Mouse (Mus musculus): ENCODE measurements at regions not wholly inside any gene's neighbourhood (a gene's known extent, or its start where the extent isn't known, plus 50 kb on each side); places are given as distances from the start of the nearest gene placed in this dataset.
A peak's percentile ranks its signal among the peaks of the same experiment; 100 is the strongest.

DNA sequence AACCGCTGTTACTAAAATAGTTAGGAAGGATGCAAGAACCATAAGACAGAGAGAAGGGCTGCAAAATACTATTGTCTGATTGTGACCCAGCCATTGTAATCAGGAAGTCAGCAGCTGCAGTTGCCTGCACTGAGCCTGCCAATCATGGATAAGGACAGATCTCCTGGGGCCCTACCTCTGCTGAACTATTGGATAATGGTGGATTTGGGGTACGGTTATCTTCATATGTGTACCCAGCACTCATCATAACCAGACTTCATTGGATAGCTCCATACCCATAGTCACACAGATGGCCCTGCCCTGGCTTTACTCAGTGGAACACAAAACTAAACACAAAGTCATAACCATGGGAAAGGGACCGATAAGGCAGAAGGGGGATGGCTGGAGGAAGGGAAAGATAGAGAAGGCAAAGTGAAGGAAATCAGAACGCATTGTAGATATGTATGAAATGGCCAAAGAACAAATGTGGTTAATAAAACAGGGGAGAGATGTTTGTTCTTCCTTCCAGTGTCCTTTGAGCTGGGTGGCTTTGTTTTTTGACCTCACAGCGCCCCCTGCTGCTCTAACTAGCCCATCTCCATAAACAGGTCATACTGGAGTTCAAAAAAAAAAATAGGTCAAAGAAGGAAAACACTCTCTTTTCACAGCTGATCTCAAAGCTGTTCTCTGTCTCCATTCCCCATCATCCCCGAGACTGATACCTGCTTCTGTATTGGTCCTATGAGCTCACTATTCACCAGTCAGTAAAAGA, 101.2 kb downstream of the Dad1 start:
- 51% methylated on average over 6 of the region's 6 CpGs for WGBS
- Histone ChIP-seq H3K27me3 (ENCODE audit: control insufficient read depth, insufficient read depth, low read length) (no peaks in the 10 kb centered on the region), H3K4me3 (replicated peaks; ENCODE audit: low read length) (no peak overlapping the region), H3K36me3 (replicated peaks; ENCODE audit: control insufficient read depth, insufficient read depth) (no peaks in the 10 kb centered on the region), H3K27ac (no peak overlapping the region), H3K4me1 (replicated peaks; ENCODE audit: control insufficient read depth, insufficient read depth, low read length) (no peaks in the 10 kb centered on the region), H3K9me3 (ENCODE audit: control insufficient read depth, low read length) (no peaks in the 10 kb centered on the region), H3K4me2 (replicated peaks) (no peak overlapping the region), H3K9ac (no peak overlapping the region)
- DNase-seq (ENCODE audit: low spot score) (peak; percentile 73), ATAC-seq (ENCODE audit: low FRiP score) (0 out of 2 replicates have a peak, but pooled peaks have one; percentile 27)

DNA sequence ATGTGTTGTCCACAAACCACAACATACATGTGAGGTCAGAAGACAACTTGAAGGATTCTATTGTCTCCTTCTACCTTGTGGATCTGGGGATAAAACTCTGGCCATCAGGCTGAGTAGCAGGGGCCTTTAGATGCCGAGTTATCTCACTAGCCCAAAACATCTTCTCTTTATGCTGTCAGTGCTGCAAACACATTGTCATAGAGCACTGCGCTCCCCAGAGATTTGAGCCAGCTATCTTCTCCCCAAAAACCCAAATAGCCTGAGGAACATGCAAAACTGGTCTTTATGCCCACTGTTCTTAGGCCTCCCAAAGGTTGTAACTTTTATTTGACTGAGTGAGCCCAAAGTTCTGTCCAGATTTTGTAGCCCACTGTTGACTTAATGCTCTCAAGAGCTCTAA, 102.0 kb downstream of the Dad1 start:
- Histone ChIP-seq H3K4me3 (replicated peaks; ENCODE audit: low read length) (no peak overlapping the region), H3K27ac (no peak overlapping the region), H3K4me1 (replicated peaks; ENCODE audit: control insufficient read depth, insufficient read depth, low read length) (no peaks in the 10 kb centered on the region), H3K9me3 (ENCODE audit: control insufficient read depth, low read length) (no peaks in the 10 kb centered on the region), H3K27me3 (ENCODE audit: control insufficient read depth, insufficient read depth, low read length) (no peaks in the 10 kb centered on the region), H3K9ac (no peak overlapping the region), H3K4me2 (replicated peaks) (no peak overlapping the region), H3K36me3 (replicated peaks; ENCODE audit: control insufficient read depth, insufficient read depth) (no peaks in the 10 kb centered on the region)
- DNase-seq (ENCODE audit: low spot score) = no peak
- 89% methylated on average over 2 of the region's 2 CpGs for WGBS
- ATAC-seq (ENCODE audit: low FRiP score) = no peak

DNA sequence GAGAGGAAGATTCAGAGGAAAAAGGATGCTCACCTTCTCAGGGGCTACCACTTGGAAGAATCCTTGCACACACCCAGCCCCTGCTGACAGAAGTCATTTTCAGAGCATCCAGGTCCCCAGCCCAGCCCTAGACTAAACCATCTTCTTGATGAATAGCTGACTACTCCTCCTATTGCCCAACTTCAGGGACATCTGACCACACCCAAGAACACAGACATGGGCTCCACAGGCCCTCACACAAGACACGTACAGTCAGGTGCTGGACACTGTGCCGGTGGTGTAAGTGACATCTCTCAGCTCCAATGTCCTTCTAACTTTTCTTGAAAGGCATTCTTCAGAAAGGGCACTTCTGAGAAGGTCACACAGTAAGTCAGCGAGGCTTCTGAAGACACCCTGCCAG, 102.6 kb downstream of the Dad1 start:
- no peak for DNase-seq (ENCODE audit: low spot score)
- 90% methylated on average over 3 of the region's 3 CpGs for WGBS
- Histone ChIP-seq H3K4me3 (replicated peaks; ENCODE audit: low read length) (no peak overlapping the region), H3K27ac (no peak overlapping the region), H3K27me3 (ENCODE audit: control insufficient read depth, insufficient read depth, low read length) (no peaks in the 10 kb centered on the region), H3K4me2 (replicated peaks) (no peak overlapping the region), H3K9me3 (ENCODE audit: control insufficient read depth, low read length) (no peaks in the 10 kb centered on the region), H3K4me1 (replicated peaks; ENCODE audit: control insufficient read depth, insufficient read depth, low read length) (peaks cover 2% of the 10 kb centered on the region; the same call in 1 of the 2 replicates), H3K9ac (no peak overlapping the region), H3K36me3 (replicated peaks; ENCODE audit: control insufficient read depth, insufficient read depth) (no peaks in the 10 kb centered on the region)
- ATAC-seq (ENCODE audit: low FRiP score) = no peak

DNA sequence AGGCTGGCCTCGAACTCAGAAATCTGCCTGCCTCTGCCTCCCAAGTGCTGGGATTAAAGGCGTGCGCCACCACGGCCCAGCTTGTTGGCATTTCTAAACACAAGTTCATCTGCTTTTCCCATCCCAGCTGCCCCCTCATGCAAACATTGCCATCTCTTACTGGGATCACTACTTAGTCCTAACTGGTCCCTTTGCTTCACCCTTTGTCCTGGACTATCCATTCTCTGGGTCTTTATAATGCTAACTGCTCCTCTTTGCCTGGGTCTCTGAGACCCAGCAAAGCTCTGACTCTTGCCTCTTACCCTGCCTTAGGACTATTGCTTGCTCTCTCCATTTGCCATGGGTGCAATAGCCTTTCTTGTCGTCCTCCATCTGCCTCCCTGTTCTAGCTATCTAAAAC, 103.7 kb downstream of the Dad1 start:
- no peak for DNase-seq (ENCODE audit: low spot score)
- H3K9me3 ChIP-seq (ENCODE audit: control insufficient read depth, low read length) = no peaks in the 10 kb centered on the region
- peaks cover 9% of the 10 kb centered on the region; the same call in 1 of the 2 replicates for H3K4me1 ChIP-seq (replicated peaks; ENCODE audit: control insufficient read depth, insufficient read depth, low read length)
- no peak for ATAC-seq (ENCODE audit: low FRiP score)
- H3K9ac ChIP-seq = no peak overlapping the region
- 88% methylated on average over 5 of the region's 5 CpGs for whole genome bisulfite sequencing
- no peaks in the 10 kb centered on the region for H3K27me3 ChIP-seq (ENCODE audit: control insufficient read depth, insufficient read depth, low read length)
- H3K27ac ChIP-seq = no peak overlapping the region
- H3K36me3 ChIP-seq (replicated peaks; ENCODE audit: control insufficient read depth, insufficient read depth) = no peaks in the 10 kb centered on the region
- no peak overlapping the region for H3K4me2 ChIP-seq (replicated peaks)
- no peak overlapping the region for H3K4me3 ChIP-seq (replicated peaks; ENCODE audit: low read length)

DNA sequence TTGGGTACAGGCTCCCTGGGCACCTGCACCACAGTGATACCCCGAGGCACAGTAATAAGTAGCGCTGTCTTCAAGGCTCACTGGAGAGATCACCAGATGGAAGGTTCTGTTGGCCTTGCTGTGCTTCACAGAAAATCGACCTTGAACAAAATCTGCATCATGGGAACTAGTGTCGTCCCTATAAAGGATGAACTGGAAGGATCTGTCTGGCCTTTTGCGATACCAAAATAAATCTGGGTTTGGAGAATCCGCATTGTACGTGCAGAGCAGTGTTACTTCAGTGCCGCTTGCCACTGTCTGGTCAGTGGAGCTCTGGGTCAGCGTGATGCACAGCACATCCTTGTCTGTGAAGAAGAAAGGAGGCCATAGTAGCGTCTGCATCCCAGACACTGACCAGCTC, 105.3 kb downstream of the Dad1 start:
- H3K9ac ChIP-seq = no peak overlapping the region
- H3K27me3 ChIP-seq (ENCODE audit: control insufficient read depth, insufficient read depth, low read length) = no peaks in the 10 kb centered on the region
- no peaks in the 10 kb centered on the region for H3K9me3 ChIP-seq (ENCODE audit: control insufficient read depth, low read length)
- ATAC-seq (ENCODE audit: low FRiP score) (no peak), DNase-seq (ENCODE audit: low spot score) (no peak)
- no peaks in the 10 kb centered on the region for H3K36me3 ChIP-seq (replicated peaks; ENCODE audit: control insufficient read depth, insufficient read depth)
- H3K4me1 ChIP-seq (replicated peaks; ENCODE audit: control insufficient read depth, insufficient read depth, low read length) = peaks cover 9% of the 10 kb centered on the region; the same call in 1 of the 2 replicates
- H3K4me2 ChIP-seq (replicated peaks) = no peak overlapping the region
- 90% methylated on average over 10 of the region's 10 CpGs for WGBS
- H3K4me3 ChIP-seq (replicated peaks; ENCODE audit: low read length) = no peak overlapping the region
- H3K27ac ChIP-seq = no peak overlapping the region

DNA sequence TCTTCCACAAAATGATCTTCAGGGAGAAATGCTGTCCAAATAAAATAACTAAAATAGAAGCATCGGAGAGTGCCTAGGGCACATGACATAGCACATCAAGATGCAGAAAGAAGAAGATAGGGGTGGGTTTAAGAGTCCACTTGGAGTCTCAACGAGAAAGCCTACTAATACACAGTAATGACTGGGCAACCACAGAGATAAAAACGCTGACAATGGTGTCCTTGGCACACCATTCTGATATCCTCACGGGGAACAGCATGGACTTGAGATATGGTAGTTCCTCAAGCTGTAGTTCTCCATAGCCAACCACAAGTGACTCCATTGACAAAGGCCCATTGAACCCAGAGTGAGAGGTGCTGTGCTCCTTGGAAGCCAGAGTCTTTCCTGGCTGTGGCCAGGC, 105.8 kb downstream of the Dad1 start:
- WGBS = 95% methylated on average over 4 of the region's 4 CpGs
- no peak for ATAC-seq (ENCODE audit: low FRiP score)

DNA sequence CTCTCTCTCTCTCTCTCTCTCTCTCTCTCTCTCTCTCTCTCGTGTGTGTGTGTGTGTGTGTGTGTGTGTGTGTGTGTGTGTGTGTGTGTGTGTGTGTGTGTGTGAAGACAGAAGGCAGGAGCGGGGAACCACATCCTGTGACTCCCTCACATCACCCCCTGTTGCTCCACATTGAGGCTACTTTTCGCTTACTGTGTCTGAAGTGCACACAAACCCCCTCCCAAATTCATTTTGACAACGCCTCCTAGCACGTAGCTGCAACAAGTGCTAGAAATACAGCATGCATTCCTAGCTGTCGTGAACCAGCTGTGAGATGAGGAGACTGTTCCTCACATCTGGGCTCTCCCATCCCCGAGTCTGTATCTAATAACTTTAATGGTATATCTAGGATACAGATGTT, 106.4 kb downstream of the Dad1 start:
- Histone ChIP-seq H3K9ac (no peak overlapping the region), H3K36me3 (replicated peaks; ENCODE audit: control insufficient read depth, insufficient read depth) (no peaks in the 10 kb centered on the region), H3K27ac (no peak overlapping the region), H3K4me1 (replicated peaks; ENCODE audit: control insufficient read depth, insufficient read depth, low read length) (peaks cover 9% of the 10 kb centered on the region; the same call in 1 of the 2 replicates), H3K4me2 (replicated peaks) (no peak overlapping the region), H3K27me3 (ENCODE audit: control insufficient read depth, insufficient read depth, low read length) (no peaks in the 10 kb centered on the region), H3K9me3 (ENCODE audit: control insufficient read depth, low read length) (no peaks in the 10 kb centered on the region), H3K4me3 (replicated peaks; ENCODE audit: low read length) (no peak overlapping the region)
- ATAC-seq (ENCODE audit: low FRiP score) (no peak), DNase-seq (ENCODE audit: low spot score) (no peak)
- 85% methylated on average over 6 of the region's 7 CpGs for WGBS

More for the DNA sequence above, 105.8 kb downstream of the Dad1 start:
- no peak overlapping the region for H3K27ac ChIP-seq
- no peak for DNase-seq (ENCODE audit: low spot score)
- H3K9ac ChIP-seq = no peak overlapping the region
- peaks cover 9% of the 10 kb centered on the region; the same call in 1 of the 2 replicates for H3K4me1 ChIP-seq (replicated peaks; ENCODE audit: control insufficient read depth, insufficient read depth, low read length)
- H3K27me3 ChIP-seq (ENCODE audit: control insufficient read depth, insufficient read depth, low read length) = no peaks in the 10 kb centered on the region
- H3K4me3 ChIP-seq (replicated peaks; ENCODE audit: low read length) = no peak overlapping the region
- H3K4me2 ChIP-seq (replicated peaks) = no peak overlapping the region
- no peaks in the 10 kb centered on the region for H3K36me3 ChIP-seq (replicated peaks; ENCODE audit: control insufficient read depth, insufficient read depth)
- no peaks in the 10 kb centered on the region for H3K9me3 ChIP-seq (ENCODE audit: control insufficient read depth, low read length)

DNA sequence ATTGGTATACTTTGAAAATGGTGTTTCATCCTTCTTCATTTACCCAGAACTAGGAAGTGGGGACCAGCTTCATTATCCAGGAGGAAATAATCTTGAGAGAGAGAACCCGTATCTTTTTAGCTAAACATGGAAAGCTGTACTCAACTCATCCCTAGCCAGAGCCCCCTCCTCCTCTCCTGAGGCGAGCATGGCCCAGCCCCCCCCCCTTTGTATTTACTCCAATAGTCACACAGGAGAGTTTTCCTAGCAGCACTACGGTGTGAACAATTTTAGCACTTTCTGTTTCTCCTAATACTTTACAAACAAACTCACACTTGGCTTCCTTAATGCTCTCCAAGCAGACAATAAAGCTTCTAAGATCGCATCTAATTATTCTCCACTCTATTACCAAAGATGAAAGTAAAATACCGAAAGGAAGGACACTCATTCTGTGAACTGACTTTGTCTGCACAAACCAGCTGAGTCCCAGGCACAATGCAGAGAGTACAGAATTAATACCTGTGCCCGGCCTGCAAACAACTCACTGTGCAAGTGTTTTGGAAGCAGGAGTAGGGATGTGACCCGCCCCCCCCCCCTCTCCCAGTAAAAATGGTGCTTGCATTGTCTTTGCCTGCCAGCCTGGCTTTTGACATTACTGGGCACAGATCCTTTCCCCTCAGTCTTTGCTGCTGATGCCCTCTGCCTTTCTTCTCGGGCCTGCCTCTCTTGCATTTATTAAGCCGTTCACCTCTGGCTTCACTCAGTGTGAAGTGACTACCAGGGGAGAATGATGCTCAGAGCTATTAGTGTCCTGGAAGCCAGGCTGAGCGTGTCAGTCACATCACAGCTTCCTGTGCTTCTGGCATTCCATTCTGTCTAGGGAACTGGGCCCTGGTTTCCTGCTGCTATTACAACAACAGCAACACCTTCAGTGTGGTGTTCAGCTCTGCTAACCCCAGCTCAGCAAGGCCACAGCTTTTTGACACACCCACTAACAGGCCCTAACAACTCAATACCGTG, 107.9 kb downstream of the Dad1 start:
- WGBS = 29% methylated on average over 11 of the region's 11 CpGs
- Histone ChIP-seq H3K4me3 (replicated peaks; ENCODE audit: low read length) (no peak overlapping the region), H3K27ac (peak overlapping the region; percentile 39; the same call in 1 of the 2 replicates), H3K27me3 (ENCODE audit: control insufficient read depth, insufficient read depth, low read length) (no peaks in the 10 kb centered on the region), H3K9me3 (ENCODE audit: control insufficient read depth, low read length) (no peaks in the 10 kb centered on the region), H3K4me2 (replicated peaks) (no peak overlapping the region), H3K9ac (no peak overlapping the region), H3K4me1 (replicated peaks; ENCODE audit: control insufficient read depth, insufficient read depth, low read length) (peaks cover 9% of the 10 kb centered on the region; the same call in 1 of the 2 replicates), H3K36me3 (replicated peaks; ENCODE audit: control insufficient read depth, insufficient read depth) (no peaks in the 10 kb centered on the region)
- ATAC-seq (ENCODE audit: low FRiP score) (peak; percentile 59; the same call in 1 of the 2 replicates), DNase-seq (ENCODE audit: low spot score) (no peak)

DNA sequence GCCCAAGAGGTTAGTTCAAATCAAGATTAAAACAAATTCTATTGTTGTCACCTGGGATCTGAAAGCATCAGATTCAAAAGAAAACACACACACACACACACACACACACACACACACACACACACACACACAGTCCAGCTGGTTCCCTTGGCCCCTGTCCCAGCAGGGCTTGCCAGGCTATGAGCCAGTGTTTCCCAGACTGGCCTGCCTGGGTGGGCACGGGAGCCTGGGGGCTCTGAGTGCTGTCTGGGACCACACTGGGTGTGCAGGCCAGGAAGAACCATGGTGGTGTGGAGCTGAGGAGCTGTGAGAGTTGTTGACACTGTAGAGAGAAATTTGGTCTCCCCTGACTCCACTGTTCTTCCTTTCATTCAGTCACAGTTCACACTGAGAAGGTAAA, 110.1 kb downstream of the Dad1 start:
- H3K4me2 ChIP-seq (replicated peaks) = no peak overlapping the region
- H3K27me3 ChIP-seq (ENCODE audit: control insufficient read depth, insufficient read depth, low read length) = no peaks in the 10 kb centered on the region
- H3K36me3 ChIP-seq (replicated peaks; ENCODE audit: control insufficient read depth, insufficient read depth) = no peaks in the 10 kb centered on the region
- 60% methylated on average over 1 of the region's 1 CpGs for WGBS
- no peak overlapping the region for H3K9ac ChIP-seq
- H3K4me3 ChIP-seq (replicated peaks; ENCODE audit: low read length) = no peak overlapping the region
- ATAC-seq (ENCODE audit: low FRiP score) = peak; percentile 59; the same call in 1 of the 2 replicates
- H3K9me3 ChIP-seq (ENCODE audit: control insufficient read depth, low read length) = no peaks in the 10 kb centered on the region
- no peak for DNase-seq (ENCODE audit: low spot score)
- H3K4me1 ChIP-seq (replicated peaks; ENCODE audit: control insufficient read depth, insufficient read depth, low read length) = peaks cover 9% of the 10 kb centered on the region; the same call in 1 of the 2 replicates
- no peak overlapping the region for H3K27ac ChIP-seq
